Mouse (Mus musculus): ENCODE measurements around the gene Sept8.

- TF ChIP-seq HCFC1 (IDR thresholded peaks at IDR 0.05; ENCODE audit: borderline replicate concordance, insufficient read depth, low read length) (no peak), CHD2 (IDR thresholded peaks at IDR 0.05; ENCODE audit: low read depth, low read length) (no peak), MAFK (IDR thresholded peaks at IDR 0.05; ENCODE audit: insufficient read depth, low read depth, low read length) (no peak), ZNF384 (IDR thresholded peaks at IDR 0.05; ENCODE audit: low read depth, low read length) (no peak)
Observed at GRCm38 (mm10) chr11:53505026-53505663, 13.9 kb upstream of the Sept8 start.
